Mouse (Mus musculus) liver, postnatal 0 days (tissue): Measurements from ENCODE around the gene Myl3.

Source experiments
- CTCF ChIP-seq: sonication (generic); IDR thresholded peaks from 2 replicates; pipeline ENCODE4 v1.5.1; 2016; ENCODE audit warnings: antibody characterized with exemption, low read depth
- EP300 ChIP-seq: IDR thresholded peaks from 2 replicates; pipeline ENCODE4 v1.6.1; 2016; ENCODE audit warnings: antibody characterized with exemption, low read depth, mild to moderate bottlenecking

- TF ChIP-seq CTCF (no peak), EP300 (no peak)
Measured at GRCm38 (mm10) chr9:110753773-110754172, 12.1 kb downstream of the Myl3 start.
